Mouse (Mus musculus) kidney, adult 9 months (tissue): ENCODE measurements at regions not wholly inside any gene's neighbourhood (a gene's known extent, or its start where the extent isn't known, plus 50 kb on each side); places are given as distances from the start of the nearest gene placed in this dataset.

Experiments
- DNase-seq: peaks from one replicate; pipeline ENCODE4 v3.0.0; 2022

GRCm38 (mm10) chr8:116289237-116289636 lies 215.5 kb upstream of the Dynlrb2 start:
- no peak for DNase-seq

- peak; percentile 54 for DNase-seq
These were observed 220.8 kb upstream of the Dynlrb2 start for GRCm38 (mm10) chr8:116283990-116284389.

GRCm38 (mm10) chr8:116282341-116282740 lies 222.4 kb upstream of the Dynlrb2 start:
- peak; percentile 57 for DNase-seq

GRCm38 (mm10) chr8:116275014-116275413 lies 229.8 kb upstream of the Dynlrb2 start:
- DNase-seq: peak; percentile 63

- peak; percentile 81 for DNase-seq
These were observed 233.5 kb upstream of the Dynlrb2 start for GRCm38 (mm10) chr8:116271238-116271637.

GRCm38 (mm10) chr8:116269393-116269792 lies 235.4 kb upstream of the Dynlrb2 start:
- DNase-seq: no peak

GRCm38 (mm10) chr8:116268685-116269084 lies 236.1 kb upstream of the Dynlrb2 start:
- DNase-seq: no peak

- DNase-seq: peak; percentile 87
These were observed 236.6 kb upstream of the Dynlrb2 start for GRCm38 (mm10) chr8:116268161-116268560.

- no peak for DNase-seq
These were observed 237.8 kb upstream of the Dynlrb2 start for GRCm38 (mm10) chr8:116267021-116267420.

GRCm38 (mm10) chr8:116265591-116265990 lies 239.2 kb upstream of the Dynlrb2 start:
- no peak for DNase-seq

- no peak for DNase-seq
These were observed 240.7 kb upstream of the Dynlrb2 start for GRCm38 (mm10) chr8:116264078-116264477.

GRCm38 (mm10) chr8:116261286-116261685 lies 243.5 kb upstream of the Dynlrb2 start:
- no peak for DNase-seq

GRCm38 (mm10) chr8:116255398-116255797 lies 249.4 kb upstream of the Dynlrb2 start:
- no peak for DNase-seq

- DNase-seq: peak; percentile 58
These were observed 252.1 kb upstream of the Dynlrb2 start for GRCm38 (mm10) chr8:116252455-116253216.

- DNase-seq: peak; percentile 68
These were observed 256.4 kb upstream of the Dynlrb2 start for GRCm38 (mm10) chr8:116248398-116248797.

GRCm38 (mm10) chr8:116243493-116243892 lies 261.3 kb upstream of the Dynlrb2 start:
- DNase-seq: no peak

GRCm38 (mm10) chr8:116242972-116243371 lies 261.8 kb upstream of the Dynlrb2 start:
- no peak for DNase-seq

GRCm38 (mm10) chr8:116241987-116242242 lies 262.9 kb upstream of the Dynlrb2 start:
- DNase-seq: no peak

GRCm38 (mm10) chr8:116241146-116241986 lies 263.4 kb upstream of the Dynlrb2 start:
- no peak for DNase-seq

GRCm38 (mm10) chr8:116238670-116239069 lies 266.1 kb upstream of the Dynlrb2 start:
- DNase-seq: no peak

- DNase-seq: no peak
These were observed 267.1 kb upstream of the Dynlrb2 start for GRCm38 (mm10) chr8:116237561-116238100.

GRCm38 (mm10) chr8:116229654-116230136 lies 275.1 kb upstream of the Dynlrb2 start:
- DNase-seq: no peak

- no peak for DNase-seq
These were observed 277.8 kb upstream of the Dynlrb2 start for GRCm38 (mm10) chr8:116227003-116227402.

GRCm38 (mm10) chr8:116223235-116223634 lies 281.5 kb upstream of the Dynlrb2 start:
- no peak for DNase-seq
